Mouse (Mus musculus): Measurements from ENCODE around the gene Nav1. TPM values are rescaled to one million over a fixed set of nuclear protein-coding genes. Genes with fewer than 3 reads are reported as not detected.
A peak's percentile ranks its signal among the peaks of the same experiment; 100 is the strongest.

Nav1 gene
- polyA plus RNA-seq, 1 experiment = 33.7 TPM

GRCm38 (mm10) chr1:135495048-135495447, 112.0 kb downstream of the Nav1 start:
- no peaks in the 10 kb centered on the region for H3K27me3 ChIP-seq (ENCODE audit: control insufficient read depth, insufficient read depth, insufficient read length)
- TF ChIP-seq POLR2AphosphoS2 (IDR thresholded peaks at IDR 0.05; ENCODE audit: insufficient read length, low read depth) = no peak
- TF ChIP-seq MYOD1 (IDR thresholded peaks at IDR 0.05; ENCODE audit: control insufficient read depth in 1 of 3, insufficient read length in 2 of 3, low read depth in 2 of 3) = no peak
- no peak for TF ChIP-seq SRF (IDR thresholded peaks at IDR 0.05; ENCODE audit: control insufficient read depth, insufficient read length, low read depth)
- TF ChIP-seq REST (IDR thresholded peaks at IDR 0.05; ENCODE audit: insufficient read depth, insufficient read length) = no peak
- no peak for TF ChIP-seq MYOG (IDR thresholded peaks at IDR 0.05; ENCODE audit: control insufficient read depth in 1 of 3, insufficient read depth in 1 of 3, insufficient read length in 2 of 3, low read depth in 2 of 3)
- TF ChIP-seq USF1 (IDR thresholded peaks at IDR 0.05; ENCODE audit: low read depth) = no peak
- TF ChIP-seq E2F4 (IDR thresholded peaks at IDR 0.05; ENCODE audit: insufficient read depth) = no peak
- no peak for TF ChIP-seq MAX (IDR thresholded peaks at IDR 0.05; ENCODE audit: low read depth)
- TF ChIP-seq CEBPB (IDR thresholded peaks at IDR 0.05; ENCODE audit: insufficient read depth, poor library complexity, severe bottlenecking) = no peak
- no peak for TF ChIP-seq TCF3 (IDR thresholded peaks at IDR 0.05; ENCODE audit: insufficient read length, low read depth)
- no peak for TF ChIP-seq POLR2A (IDR thresholded peaks at IDR 0.05; ENCODE audit: insufficient read length, low read depth)
- TF ChIP-seq TCF12 (IDR thresholded peaks at IDR 0.05; ENCODE audit: insufficient read depth, poor library complexity, severe bottlenecking) = no peak
- H3ac ChIP-seq (ENCODE audit: control insufficient read depth, insufficient read length) = no peak overlapping the region

GRCm38 (mm10) chr1:135493862-135494261, 113.2 kb downstream of the Nav1 start:
- H3K4me3 ChIP-seq = no peak overlapping the region
- TF ChIP-seq MAX (IDR thresholded peaks at IDR 0.05; ENCODE audit: low read depth) (no peak), CEBPB (IDR thresholded peaks at IDR 0.05; ENCODE audit: insufficient read depth, poor library complexity, severe bottlenecking) (no peak), MYOD1 (IDR thresholded peaks at IDR 0.05; ENCODE audit: control insufficient read depth in 1 of 3, insufficient read length in 2 of 3, low read depth in 2 of 3) (no peak), REST (IDR thresholded peaks at IDR 0.05; ENCODE audit: insufficient read depth, insufficient read length) (no peak), E2F4 (IDR thresholded peaks at IDR 0.05; ENCODE audit: insufficient read depth) (no peak), POLR2AphosphoS2 (IDR thresholded peaks at IDR 0.05; ENCODE audit: insufficient read length, low read depth) (no peak), TCF12 (IDR thresholded peaks at IDR 0.05; ENCODE audit: insufficient read depth, poor library complexity, severe bottlenecking) (no peak), USF1 (IDR thresholded peaks at IDR 0.05; ENCODE audit: low read depth) (no peak), SRF (IDR thresholded peaks at IDR 0.05; ENCODE audit: control insufficient read depth, insufficient read length, low read depth) (no peak), POLR2A (IDR thresholded peaks at IDR 0.05; ENCODE audit: insufficient read length, low read depth) (no peak), MYOG (IDR thresholded peaks at IDR 0.05; ENCODE audit: control insufficient read depth in 1 of 3, insufficient read depth in 1 of 3, insufficient read length in 2 of 3, low read depth in 2 of 3) (no peak), TCF3 (IDR thresholded peaks at IDR 0.05; ENCODE audit: insufficient read length, low read depth) (no peak)
- H3K27me3 ChIP-seq (ENCODE audit: control insufficient read depth, insufficient read depth, insufficient read length) = no peaks in the 10 kb centered on the region

More at GRCm38 (mm10) chr1:135495048-135495447, 112.0 kb downstream of the Nav1 start:
- Histone ChIP-seq H3K4me2 (ENCODE audit: low read depth) (no peak overlapping the region), H3K36me3 (ENCODE audit: control insufficient read depth, insufficient read depth) (no peaks in the 10 kb centered on the region), H3K79me2 (ENCODE audit: control insufficient read depth, insufficient read depth) (peaks cover 23% of the 10 kb centered on the region), H3K4me3 (no peak overlapping the region)

GRCm38 (mm10) chr1:135492406-135492805, 114.7 kb downstream of the Nav1 start:
- H3K4me2 ChIP-seq (ENCODE audit: low read depth) = peak overlapping the region; percentile 83
- H3K4me3 ChIP-seq = no peak overlapping the region
- peaks cover 4% of the 10 kb centered on the region for H3K36me3 ChIP-seq (ENCODE audit: control insufficient read depth, insufficient read depth)
- H3K79me2 ChIP-seq (ENCODE audit: control insufficient read depth, insufficient read depth) = peaks cover 19% of the 10 kb centered on the region
- TF ChIP-seq MYOG (IDR thresholded peaks at IDR 0.05; ENCODE audit: control insufficient read depth in 1 of 3, insufficient read depth in 1 of 3, insufficient read length in 2 of 3, low read depth in 2 of 3) (no peak), MYOD1 (IDR thresholded peaks at IDR 0.05; ENCODE audit: control insufficient read depth in 1 of 3, insufficient read length in 2 of 3, low read depth in 2 of 3) (no peak), E2F4 (IDR thresholded peaks at IDR 0.05; ENCODE audit: insufficient read depth) (no peak), MAX (IDR thresholded peaks at IDR 0.05; ENCODE audit: low read depth) (no peak), TCF12 (IDR thresholded peaks at IDR 0.05; ENCODE audit: insufficient read depth, poor library complexity, severe bottlenecking) (no peak), CEBPB (IDR thresholded peaks at IDR 0.05; ENCODE audit: insufficient read depth, poor library complexity, severe bottlenecking) (no peak), SRF (IDR thresholded peaks at IDR 0.05; ENCODE audit: control insufficient read depth, insufficient read length, low read depth) (no peak), REST (IDR thresholded peaks at IDR 0.05; ENCODE audit: insufficient read depth, insufficient read length) (no peak), POLR2A (IDR thresholded peaks at IDR 0.05; ENCODE audit: insufficient read length, low read depth) (no peak), POLR2AphosphoS2 (IDR thresholded peaks at IDR 0.05; ENCODE audit: insufficient read length, low read depth) (no peak), USF1 (IDR thresholded peaks at IDR 0.05; ENCODE audit: low read depth) (no peak), TCF3 (IDR thresholded peaks at IDR 0.05; ENCODE audit: insufficient read length, low read depth) (no peak)
- H3ac ChIP-seq (ENCODE audit: control insufficient read depth, insufficient read length) = no peak overlapping the region
- H3K27me3 ChIP-seq (ENCODE audit: control insufficient read depth, insufficient read depth, insufficient read length) = no peaks in the 10 kb centered on the region

More at GRCm38 (mm10) chr1:135493862-135494261, 113.2 kb downstream of the Nav1 start:
- Histone ChIP-seq H3K36me3 (ENCODE audit: control insufficient read depth, insufficient read depth) (no peaks in the 10 kb centered on the region), H3ac (ENCODE audit: control insufficient read depth, insufficient read length) (no peak overlapping the region), H3K4me2 (ENCODE audit: low read depth) (no peak overlapping the region), H3K79me2 (ENCODE audit: control insufficient read depth, insufficient read depth) (peaks cover 26% of the 10 kb centered on the region)

DNA sequence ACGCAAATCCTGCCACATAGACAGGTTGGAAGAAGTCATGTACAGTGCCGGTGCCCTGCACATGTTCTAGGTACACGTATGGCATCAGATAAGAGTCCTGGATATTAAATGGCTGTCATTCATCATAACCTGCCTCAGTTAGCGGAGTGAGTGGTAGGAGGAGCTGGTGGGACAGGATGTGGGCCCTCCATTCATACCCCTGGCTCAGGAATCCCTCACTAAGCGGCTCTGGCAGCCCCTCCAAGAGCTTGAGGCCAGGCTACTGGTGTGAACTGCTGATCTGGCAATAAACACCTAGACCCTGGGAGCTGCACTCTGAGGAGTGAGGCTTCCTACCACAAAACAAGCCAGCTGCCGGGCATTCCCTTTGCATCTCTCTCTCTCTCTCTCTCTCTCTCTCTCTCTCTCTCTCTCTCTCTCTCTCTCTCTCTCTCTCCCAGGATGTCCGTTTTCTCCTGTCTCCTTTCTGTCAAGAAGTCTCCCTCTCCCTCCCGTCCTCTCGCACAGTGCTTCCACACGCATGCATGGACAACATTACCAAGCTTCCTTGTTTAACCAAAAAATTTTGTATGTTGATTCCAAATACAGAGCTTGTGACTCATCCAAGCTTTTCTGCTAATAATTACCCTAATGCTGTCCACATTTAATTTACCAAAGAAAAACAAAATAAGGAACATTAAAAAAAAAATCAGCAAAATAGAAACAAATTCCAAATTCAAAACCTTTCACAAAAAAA, 116.0 kb downstream of the Nav1 start:
- Histone ChIP-seq H3ac (ENCODE audit: control insufficient read depth, insufficient read length) (no peak overlapping the region), H3K36me3 (ENCODE audit: control insufficient read depth, insufficient read depth) (peaks cover 4% of the 10 kb centered on the region), H3K27me3 (ENCODE audit: control insufficient read depth, insufficient read depth, insufficient read length) (no peaks in the 10 kb centered on the region), H3K4me3 (no peak overlapping the region), H3K79me2 (ENCODE audit: control insufficient read depth, insufficient read depth) (peaks cover 25% of the 10 kb centered on the region), H3K4me2 (ENCODE audit: low read depth) (peak overlapping the region; percentile 83)
- TF ChIP-seq MYOG (IDR thresholded peaks at IDR 0.05; ENCODE audit: control insufficient read depth in 1 of 3, insufficient read depth in 1 of 3, insufficient read length in 2 of 3, low read depth in 2 of 3) = peak in 1 of 3 experiments; percentile 28
- TF ChIP-seq REST (IDR thresholded peaks at IDR 0.05; ENCODE audit: insufficient read depth, insufficient read length) = no peak
